Mouse (Mus musculus) G1E (cell line): ENCODE measurements at regions not wholly inside any gene's neighbourhood (a gene's known extent, or its start where the extent isn't known, plus 50 kb on each side); places are given as distances from the start of the nearest gene placed in this dataset.

ENCODE experiments used
- CTCF ChIP-seq: IDR thresholded peaks from 2 replicates; pipeline ENCODE4 v1.5.1; 2012; ENCODE audit warnings: low read depth, low read length, inconsistent platforms, mixed read lengths
- GATA1 ChIP-seq: IDR thresholded peaks from 2 replicates; pipeline ENCODE4 v1.6.1; 2012; ENCODE audit warnings: borderline replicate concordance, low read length, inconsistent platforms, mixed read lengths
- GATA2 ChIP-seq: IDR thresholded peaks from 2 replicates; pipeline ENCODE4 v1.6.1; 2012; ENCODE audit warnings: low read depth, low read length, inconsistent platforms, borderline replicate concordance
- POLR2AphosphoS5 ChIP-seq: IDR thresholded peaks from 2 replicates; pipeline ENCODE4 v1.6.1; 2012; ENCODE audit warnings: low read depth, low read length, inconsistent platforms; ENCODE audit not compliant: insufficient replicate concordance
- TAL1 ChIP-seq: conservative IDR thresholded peaks from 2 replicates; pipeline ENCODE4 v1.6.1; 2012; ENCODE audit warnings: low read depth, low read length, inconsistent platforms, mixed read lengths

DNA sequence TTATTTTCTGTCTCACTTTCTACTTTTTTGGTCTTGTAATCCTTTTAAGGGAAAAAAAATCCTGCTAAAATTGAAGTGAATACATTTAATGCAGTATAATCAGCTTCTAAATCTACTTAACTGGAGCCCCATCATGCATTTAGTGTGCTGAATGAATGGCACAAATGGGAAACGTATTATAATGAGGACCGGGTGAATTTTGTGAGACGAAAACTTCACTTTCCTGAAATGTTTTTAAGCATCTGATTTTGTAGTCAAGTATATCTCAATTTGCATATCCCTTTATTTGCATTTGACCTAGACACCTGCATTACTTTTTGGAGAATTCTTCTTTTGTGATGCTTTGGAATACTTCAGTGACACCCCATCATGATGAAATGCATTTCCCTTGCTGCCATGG lies 889.1 kb downstream of the Epha4 start:
- TF ChIP-seq CTCF (no peak), TAL1 (no peak), GATA1 (no peak), GATA2 (no peak), POLR2AphosphoS5 (no peak)
